Mouse (Mus musculus) kidney, embryonic 15.5 days (tissue): Measurements from ENCODE around the gene Ywhae. TPM values are rescaled to one million over a fixed set of nuclear protein-coding genes. Genes with fewer than 3 reads are reported as not detected.

ENCODE experiments used
- ATAC-seq: fragments of 200-750 bp; cut with Nextera tagmentation; replicated peaks from 2 replicates; pipeline ENCODE4 v1.8.0; 2017; ENCODE audit warnings: moderate TSS enrichment; ENCODE audit not compliant: low FRiP score
- H3K27ac ChIP-seq: fragments of 300-500 bp; sonication (generic); 2 replicates; pipeline ENCODE4 v1.5.1; 2015; ENCODE audit warnings: mild to moderate bottlenecking, inconsistent platforms
- H3K27me3 ChIP-seq: fragments of 300-500 bp; sonication (generic); 2 replicates; pipeline ENCODE4 v1.6.1; 2015; ENCODE audit warnings: inconsistent platforms
- H3K36me3 ChIP-seq: fragments of 300-500 bp; sonication (generic); 2 replicates; pipeline ENCODE4 v1.6.1; 2015; ENCODE audit warnings: inconsistent platforms
- H3K4me1 ChIP-seq: fragments of 300-500 bp; sonication (generic); 2 replicates; pipeline ENCODE4 v1.6.1; 2015; ENCODE audit warnings: inconsistent platforms
- H3K4me2 ChIP-seq: fragments of 300-500 bp; sonication (generic); 2 replicates; pipeline ENCODE4 v1.6.1; 2015; ENCODE audit warnings: moderate library complexity, mild to moderate bottlenecking, inconsistent platforms
- H3K4me3 ChIP-seq: fragments of 300-500 bp; sonication (generic); replicated peaks from 2 replicates; pipeline ENCODE4 v1.5.1; 2015; ENCODE audit warnings: mild to moderate bottlenecking, inconsistent platforms
- H3K9ac ChIP-seq: fragments of 300-500 bp; sonication (generic); 2 replicates; pipeline ENCODE4 v1.6.1; 2015; ENCODE audit warnings: mild to moderate bottlenecking, inconsistent platforms
- H3K9me3 ChIP-seq: fragments of 300-500 bp; sonication (generic); replicated peaks from 2 replicates; pipeline ENCODE4 v1.6.1; 2016; ENCODE audit warnings: inconsistent platforms
- WGBS: fragments of 180-500 bp; shearing (Covaris S2); methylation state at CpG from one replicate; pipeline ENCODE4 v1.1.7; 2015; ENCODE audit warnings: mixed read lengths; 5-methylcytosine and 5-hydroxymethylcytosine counted together
- polyA plus RNA-seq: library from polyadenylated mRNA; unstranded; fragments of >200 nt; fragmentation: Nextera tagmentation; extraction: Ambion mirVana; gene quantifications from 2 replicates; pipeline ENCODE4 v1.2.1, GENCODE M21; 2015

The Ywhae gene
- polyA plus RNA-seq, 1 experiment from 2014 or later = 963 TPM

- Histone ChIP-seq H3K4me1 (peaks cover 17% of the 10 kb centered on the region), H3K4me2 (peak overlapping the region; percentile 74; the same call in 1 of the 2 replicates), H3K27me3 (peaks cover 47% of the 10 kb centered on the region), H3K36me3 (no peaks in the 10 kb centered on the region), H3K9me3 (no peaks in the 10 kb centered on the region), H3K9ac (no peak overlapping the region), H3K4me3 (no peak overlapping the region), H3K27ac (no peak overlapping the region)
- 51% methylated on average over 13 of the region's 13 CpGs for WGBS
- no peak for ATAC-seq
These were observed 64.0 kb downstream of the Ywhae start for GRCm38 (mm10) chr11:75796536-75797246.

DNA sequence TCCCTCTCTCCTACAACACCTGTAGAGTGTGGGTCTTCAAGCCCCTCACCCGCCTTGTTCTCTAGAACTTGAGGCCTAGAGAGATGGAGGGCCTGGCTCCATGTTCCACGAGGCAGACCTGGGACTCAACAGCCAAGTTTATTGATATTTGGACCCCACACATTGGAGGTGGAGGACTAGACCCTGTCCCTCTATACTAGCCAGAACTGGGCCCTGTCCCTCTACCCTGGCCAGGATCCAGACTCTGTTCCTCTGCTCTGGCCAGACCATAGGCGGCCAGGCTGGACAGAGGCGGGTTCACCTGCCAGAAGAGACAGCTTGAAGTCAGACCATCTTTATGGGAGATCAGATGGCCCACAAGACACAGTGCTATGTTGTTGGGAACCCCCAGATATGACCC lies 68.7 kb downstream of the Ywhae start:
- WGBS = 83% methylated on average over 4 of the region's 4 CpGs
- Histone ChIP-seq H3K27ac (no peak overlapping the region), H3K4me2 (no peak overlapping the region), H3K9me3 (no peaks in the 10 kb centered on the region), H3K36me3 (no peaks in the 10 kb centered on the region), H3K9ac (no peak overlapping the region), H3K4me3 (no peak overlapping the region), H3K4me1 (no peaks in the 10 kb centered on the region; the same call in none of the 2 replicates), H3K27me3 (peaks cover 12% of the 10 kb centered on the region)
- no peak for ATAC-seq

DNA sequence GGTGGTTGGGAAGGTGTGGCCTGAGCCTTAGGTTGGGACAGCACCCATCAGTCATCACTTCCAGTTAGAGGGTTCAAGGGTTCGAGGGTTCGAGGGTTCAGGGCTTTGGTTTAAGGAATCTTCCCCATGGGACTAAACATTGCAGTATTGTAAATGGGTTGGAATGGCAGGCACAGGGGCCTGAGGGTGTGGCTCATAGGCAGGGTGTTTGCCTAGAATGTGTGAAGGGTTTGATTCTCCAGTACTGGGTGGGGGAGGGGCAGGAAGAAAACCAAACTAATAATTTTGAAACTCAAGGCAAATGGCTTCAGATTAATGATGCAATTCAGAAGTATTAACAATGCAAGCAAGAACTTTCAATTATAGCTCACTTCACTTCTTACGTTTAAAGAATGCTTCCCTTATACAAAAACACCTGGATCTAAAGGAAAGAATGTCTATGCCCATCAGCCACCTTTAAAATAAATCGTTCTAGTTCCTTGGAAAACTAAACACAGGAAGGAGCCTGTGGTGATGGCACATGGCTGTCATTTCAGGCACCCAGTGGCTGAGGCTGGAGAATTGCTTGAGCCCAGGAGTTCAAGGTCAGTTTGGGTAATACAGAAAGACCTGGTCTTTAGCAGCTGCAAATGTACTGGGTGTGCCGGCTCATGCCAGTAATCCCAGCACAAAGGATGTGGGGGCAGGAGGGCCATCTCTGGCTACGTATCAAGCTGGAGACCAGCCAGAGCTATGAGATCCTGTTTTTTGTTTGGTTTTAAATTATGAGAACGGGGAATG lies 69.3 kb downstream of the Ywhae start:
- no peak overlapping the region for H3K4me2 ChIP-seq
- H3K27me3 ChIP-seq = peaks cover 6% of the 10 kb centered on the region
- 75% methylated on average over 7 of the region's 7 CpGs for WGBS
- no peak for ATAC-seq
- no peak overlapping the region for H3K4me3 ChIP-seq
- H3K9me3 ChIP-seq = no peaks in the 10 kb centered on the region
- H3K9ac ChIP-seq = no peak overlapping the region
- H3K4me1 ChIP-seq = peaks cover 4% of the 10 kb centered on the region
- no peaks in the 10 kb centered on the region for H3K36me3 ChIP-seq
- H3K27ac ChIP-seq = no peak overlapping the region

DNA sequence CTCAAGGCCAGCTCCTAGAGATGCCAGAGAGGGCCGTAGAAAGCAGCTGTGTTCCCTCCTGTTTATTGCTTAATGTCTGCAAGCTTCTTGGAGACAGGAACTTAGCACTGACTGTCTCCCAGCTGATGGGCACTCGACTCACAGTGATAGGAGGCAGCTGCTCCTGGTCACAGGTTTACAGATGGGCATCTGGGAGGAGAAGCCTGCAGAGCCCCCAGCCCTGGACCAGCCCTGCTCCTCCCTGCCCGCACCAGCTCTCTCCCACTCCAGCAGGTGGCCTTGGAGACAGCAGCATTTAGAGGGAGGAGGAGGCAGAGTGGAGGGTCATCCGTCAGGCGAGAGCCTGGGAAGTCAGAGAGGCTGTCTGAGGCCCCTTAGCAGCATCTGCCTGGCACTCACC lies 74.8 kb downstream of the Ywhae start:
- 15% methylated on average over 5 of the region's 5 CpGs for WGBS
- no peak overlapping the region for H3K4me2 ChIP-seq
- no peaks in the 10 kb centered on the region for H3K36me3 ChIP-seq
- peaks cover 21% of the 10 kb centered on the region for H3K4me1 ChIP-seq
- H3K9ac ChIP-seq = no peak overlapping the region
- peak overlapping the region; percentile 51 for H3K27ac ChIP-seq
- no peaks in the 10 kb centered on the region for H3K9me3 ChIP-seq
- no peak overlapping the region for H3K4me3 ChIP-seq
- peak; percentile 82 for ATAC-seq
- no peaks in the 10 kb centered on the region for H3K27me3 ChIP-seq

DNA sequence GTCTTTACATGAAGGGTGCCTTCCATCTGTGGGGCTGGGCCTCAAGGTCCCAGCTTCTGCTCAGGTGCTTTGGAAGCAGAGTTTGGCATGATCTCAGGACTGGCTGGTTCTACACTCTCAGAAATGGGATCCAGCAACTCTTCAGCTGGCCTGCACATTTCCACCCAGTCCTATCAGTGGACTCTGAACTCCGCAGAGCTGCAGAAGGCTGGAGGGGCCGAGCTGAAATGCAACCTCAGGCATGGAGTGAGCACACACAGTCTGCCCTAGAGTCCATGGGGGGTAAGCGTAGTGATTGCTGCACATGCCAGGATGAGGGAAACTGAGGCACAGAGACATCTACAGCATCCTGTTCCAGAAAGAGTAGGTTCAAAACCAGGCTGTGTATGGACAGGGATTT lies 77.9 kb downstream of the Ywhae start:
- Histone ChIP-seq H3K4me1 (peaks cover 38% of the 10 kb centered on the region), H3K27me3 (no peaks in the 10 kb centered on the region), H3K9me3 (no peaks in the 10 kb centered on the region), H3K4me2 (no peak overlapping the region), H3K4me3 (no peak overlapping the region), H3K27ac (no peak overlapping the region), H3K9ac (no peak overlapping the region), H3K36me3 (no peaks in the 10 kb centered on the region)
- 91% methylated on average over 3 of the region's 3 CpGs for WGBS
- no peak for ATAC-seq

- Histone ChIP-seq H3K27ac (peak overlapping the region; percentile 72), H3K27me3 (no peaks in the 10 kb centered on the region), H3K9ac (no peak overlapping the region), H3K36me3 (no peaks in the 10 kb centered on the region), H3K4me3 (no peak overlapping the region), H3K9me3 (no peaks in the 10 kb centered on the region), H3K4me2 (no peak overlapping the region), H3K4me1 (peaks cover 34% of the 10 kb centered on the region)
- ATAC-seq = peak; percentile 44; the same call in 1 of the 2 replicates
- WGBS = 30% methylated on average over 3 of the region's 3 CpGs
These were observed 79.2 kb downstream of the Ywhae start for GRCm38 (mm10) chr11:75811900-75812299.

DNA sequence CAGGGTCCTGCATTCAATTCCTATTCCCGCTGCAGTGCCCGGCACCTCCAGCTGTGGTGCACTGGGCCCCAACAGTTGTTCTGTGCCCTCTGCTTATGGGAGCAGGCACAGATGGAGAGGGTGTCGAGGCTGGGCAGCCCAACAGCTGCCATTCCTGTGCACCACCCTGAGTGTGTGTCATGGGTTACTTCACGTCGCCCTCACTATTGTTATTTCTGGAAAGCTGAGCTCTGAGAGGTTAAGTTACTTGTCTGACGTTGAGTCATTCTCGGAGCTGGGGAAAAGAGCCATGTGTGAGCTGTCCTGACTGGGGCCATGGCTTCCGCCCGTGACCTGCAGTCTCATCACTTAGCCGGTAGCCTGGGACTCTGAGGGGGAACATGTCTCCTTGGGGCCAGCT lies 80.4 kb downstream of the Ywhae start:
- H3K27me3 ChIP-seq = no peaks in the 10 kb centered on the region

More for the DNA sequence above, 80.4 kb downstream of the Ywhae start:
- peaks cover 27% of the 10 kb centered on the region for H3K4me1 ChIP-seq
- 29% methylated on average over 10 of the region's 10 CpGs for WGBS
- H3K4me2 ChIP-seq = no peak overlapping the region; the same call in 1 of the 2 replicates
- no peak overlapping the region for H3K4me3 ChIP-seq
- no peaks in the 10 kb centered on the region for H3K36me3 ChIP-seq
- peak; percentile 59; the same call in 1 of the 2 replicates for ATAC-seq
- H3K9me3 ChIP-seq = no peaks in the 10 kb centered on the region
- peak overlapping the region; percentile 67 for H3K27ac ChIP-seq
- no peak overlapping the region for H3K9ac ChIP-seq

Other genes starting within 250 kb of the Ywhae start
- 54.6 and 61.7 TPM in 2 replicates for gene Prpf8, start 246.1 kb upstream of the Ywhae start, polyA plus RNA-seq
- 1.3 TPM in 2 replicates for gene Rilp, start 222.8 kb upstream of the Ywhae start, polyA plus RNA-seq
- gene Scarf1, start 219.3 kb upstream of the Ywhae start, polyA plus RNA-seq = 15.0 and 15.4 TPM in 2 replicates
- gene Slc43a2, start 201.2 kb upstream of the Ywhae start, polyA plus RNA-seq = 7.5 and 8.0 TPM in 2 replicates
- gene Pitpna, start 144.8 kb upstream of the Ywhae start, polyA plus RNA-seq = 77.6 and 83.5 TPM in 2 replicates
- 26.6 and 28.7 TPM in 2 replicates for gene Inpp5k, start 101.9 kb upstream of the Ywhae start, polyA plus RNA-seq
- gene Myo1c, start 82.4 kb upstream of the Ywhae start, polyA plus RNA-seq = 59.8 and 67.6 TPM in 2 replicates
- gene Crk, start 53.6 kb upstream of the Ywhae start, polyA plus RNA-seq = 119 and 131 TPM in 2 replicates
- gene Doc2b, start 63.2 kb downstream of the Ywhae start, polyA plus RNA-seq = 1.0 and 1.4 TPM in 2 replicates
- 13.8 and 14.5 TPM in 2 replicates for gene Rph3al, start 205.6 kb downstream of the Ywhae start, polyA plus RNA-seq